Mouse (Mus musculus) cerebellum, adult 9-11 months (tissue): ENCODE results near the gene Fam187b.

ENCODE experiments used
- DNase-seq: peaks from one replicate; pipeline ENCODE4 v3.0.0; 2022

Gene Fam187b

GRCm38 (mm10) chr7:31017104-31017901 lies 43.7 kb downstream of the Fam187b start:
- DNase-seq = no peak

DNA sequence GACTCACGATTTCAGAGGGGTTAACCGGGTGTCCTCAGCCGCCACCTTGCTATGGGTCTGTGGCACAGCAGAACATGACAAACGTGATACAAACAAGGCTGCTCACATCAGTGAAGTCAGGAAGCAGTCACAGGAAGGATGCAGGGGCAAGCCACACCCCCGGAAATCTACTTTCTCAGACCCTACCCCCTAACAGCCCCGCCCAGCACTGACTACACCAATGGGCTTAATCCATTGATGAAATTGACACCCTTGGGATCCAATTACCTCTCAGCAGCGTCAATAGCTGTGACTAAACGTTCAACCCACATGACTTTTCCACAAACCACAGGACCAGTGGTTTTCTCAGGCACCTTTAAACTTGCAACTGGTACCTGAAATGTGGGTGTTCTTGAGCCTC lies 55.0 kb downstream of the Fam187b start:
- DNase-seq = no peak

- DNase-seq = no peak
Measured at GRCm38 (mm10) chr7:31030717-31031116, 57.1 kb downstream of the Fam187b start.

DNA sequence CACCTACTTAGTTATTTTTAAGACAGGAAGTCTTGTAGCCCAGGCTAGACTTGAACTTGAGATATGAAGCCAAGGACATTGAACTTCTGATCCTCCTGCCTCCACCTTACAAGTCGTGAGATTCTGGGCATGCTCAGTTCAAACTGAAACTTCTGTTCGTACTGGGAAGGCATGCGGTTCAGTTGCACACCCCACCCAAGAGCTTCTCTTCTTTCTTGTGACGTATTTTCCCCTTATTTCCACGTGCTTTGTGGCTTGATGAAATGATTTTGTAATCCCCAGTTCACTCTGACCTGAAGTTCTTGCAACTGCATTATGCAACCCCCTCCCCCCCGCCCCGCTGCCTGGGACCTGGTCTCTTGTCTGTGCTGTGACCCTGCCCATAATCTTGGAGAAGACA lies 58.1 kb downstream of the Fam187b start:
- no peak for DNase-seq

DNA sequence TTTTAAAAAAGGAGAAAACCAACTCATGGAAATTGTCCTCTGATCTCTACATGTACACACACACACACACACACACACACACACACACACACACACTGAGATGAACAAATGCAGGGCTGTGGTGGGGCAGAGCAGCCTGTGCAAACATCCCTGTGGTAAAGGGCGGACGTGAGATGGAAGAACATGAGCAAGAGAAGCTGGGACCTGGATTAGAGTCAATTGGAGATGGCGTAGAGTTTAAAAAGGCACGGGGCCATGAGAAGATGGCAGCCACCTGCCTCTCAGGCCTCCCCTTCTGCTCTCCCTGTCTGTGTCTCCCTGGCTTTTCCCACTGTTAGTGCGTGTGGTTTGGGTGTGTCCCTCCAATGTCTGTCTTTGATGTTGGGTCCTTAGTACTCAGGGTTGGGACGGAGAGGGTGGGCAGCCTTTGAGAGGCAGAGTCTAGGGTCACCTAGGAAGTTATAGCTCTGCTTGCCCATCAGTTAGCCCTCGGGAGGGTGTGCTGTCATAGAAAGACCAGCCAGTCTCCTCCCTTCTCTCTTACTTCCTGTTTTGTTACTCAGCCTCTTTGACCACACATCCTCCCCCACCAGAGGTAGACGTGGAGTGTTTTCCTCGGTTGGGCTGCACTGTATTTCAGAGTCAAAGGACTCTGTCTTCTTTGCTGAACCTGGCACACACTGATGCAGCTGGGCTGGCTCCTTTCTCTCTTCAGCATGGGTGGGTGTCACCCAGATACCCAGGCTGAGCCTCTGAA lies 60.0 kb downstream of the Fam187b start:
- DNase-seq = no peak

- no peak for DNase-seq
Measured at GRCm38 (mm10) chr7:31034789-31035188, 61.2 kb downstream of the Fam187b start.

- DNase-seq = no peak
Measured at GRCm38 (mm10) chr7:31035291-31035690, 61.7 kb downstream of the Fam187b start.

- DNase-seq = no peak
Measured at GRCm38 (mm10) chr7:31036917-31037316, 63.3 kb downstream of the Fam187b start.

- no peak for DNase-seq
Measured at GRCm38 (mm10) chr7:31037675-31038074, 64.1 kb downstream of the Fam187b start.

DNA sequence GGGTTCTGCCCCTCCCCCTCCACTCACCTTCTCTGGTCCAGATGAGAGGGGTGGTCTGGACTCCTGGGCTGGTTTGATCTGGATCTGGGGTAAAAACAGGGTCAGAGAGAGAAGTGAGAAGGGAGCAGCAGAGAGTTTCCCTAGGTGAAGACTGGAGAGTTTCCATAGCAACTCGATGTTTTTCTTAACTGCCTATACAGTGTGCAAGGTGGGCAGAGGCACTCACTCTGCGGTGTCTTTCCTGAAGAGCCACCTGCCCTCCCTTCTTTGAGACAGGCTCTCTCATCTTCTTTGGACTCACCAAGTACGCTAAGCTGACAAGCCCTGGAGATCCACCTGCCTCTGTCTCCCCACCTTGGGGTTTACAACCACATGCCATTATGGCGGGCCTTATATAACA lies 65.4 kb downstream of the Fam187b start:
- DNase-seq = no peak
